ENCODE assay signal across 9 mouse cellular contexts in the genomic region with DNA sequence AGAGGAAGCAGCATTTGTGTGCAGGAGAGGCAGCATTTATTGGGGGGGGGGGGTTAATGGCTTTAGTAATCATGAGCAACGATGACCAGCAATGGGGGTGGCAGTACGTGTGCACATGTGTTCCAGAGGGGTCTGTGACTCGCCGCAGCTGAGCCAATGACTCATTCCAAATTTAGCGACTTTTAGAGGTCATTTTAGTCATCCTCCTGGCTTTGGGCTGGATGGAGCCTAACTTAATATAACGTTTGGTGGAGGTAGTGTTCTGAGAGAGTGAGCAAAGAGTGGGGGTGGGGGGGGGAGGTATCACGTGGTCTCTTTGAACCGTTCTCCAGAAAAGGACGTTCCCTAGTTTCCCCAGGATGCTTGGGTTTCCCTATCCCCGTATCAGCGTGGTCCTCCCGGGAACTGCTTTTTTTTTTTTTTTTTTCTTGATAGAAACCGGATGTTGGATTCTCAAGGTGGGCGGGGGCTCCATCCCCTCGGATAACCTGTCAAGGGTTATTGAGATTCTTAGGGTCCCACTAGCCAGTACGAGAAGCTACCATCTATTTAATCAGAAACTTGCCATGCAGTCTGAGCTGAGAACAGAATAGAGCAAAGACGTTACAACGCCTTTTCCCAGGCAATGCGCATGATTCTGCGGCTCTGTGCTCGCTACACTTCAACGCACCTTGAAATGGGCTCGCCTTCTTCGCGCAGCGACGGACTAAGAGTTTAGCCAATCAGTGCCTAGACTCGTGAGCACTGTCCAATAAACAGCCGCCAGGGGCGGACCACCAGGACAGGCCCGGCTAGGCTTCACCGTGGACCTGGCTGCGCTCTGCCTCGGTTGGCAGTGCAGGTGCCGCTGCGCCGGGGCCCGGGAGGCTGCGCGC. TPM values are rescaled to one million over a fixed set of nuclear protein-coding genes. Genes with fewer than 3 reads are reported as not detected.
DNase-seq lines count a peak whose midpoint lies in the region; ATAC-seq and TF ChIP-seq lines count a peak whose summit lies in the region.
"Had no signal": no experiment of that assay in that cellular context is flagged by ENCODE, and none has a peak within 500 bp of the region (broad histone marks: within the 10 kb centered on the region; RNA-seq: fewer than 3 reads in every experiment).

A gene (plus strand): TSS at position 794 of the 875 bp plus-strand sequence.

- under 1% methylated on average over 40 of the region's 40 CpGs for WGBS in forebrain, embryonic 11.5 days
- under 1% methylated on average over 40 of the region's 40 CpGs for WGBS in heart, embryonic 13.5 days
- under 1% methylated on average over 40 of the region's 40 CpGs for WGBS in kidney, embryonic 15.5 days
- WGBS in limb, embryonic 13.5 days, result under 1% methylated on average over 40 of the region's 40 CpGs
- under 1% methylated on average over 40 of the region's 40 CpGs for WGBS in midbrain, postnatal 0 days

- peak within 1 kb of the TSS; percentile 68 for H3K4me3 ChIP-seq in forebrain, embryonic 11.5 days (ENCODE audit: low read depth, low read length)
- H3K4me3 ChIP-seq in heart, embryonic 13.5 days, result peak within 1 kb of the TSS; percentile 79
- peak within 1 kb of the TSS; percentile 74 for H3K4me3 ChIP-seq in kidney, embryonic 15.5 days (replicated peaks)
- H3K4me3 ChIP-seq in limb, embryonic 13.5 days, result peak within 1 kb of the TSS; percentile 70
- peak within 1 kb of the TSS; percentile 73 for H3K4me3 ChIP-seq in midbrain, postnatal 0 days (ENCODE audit: low read depth, low read length)
- peak within 1 kb of the TSS; percentile 65 for H3K4me3 ChIP-seq in testis, adult 2 months (ENCODE audit: control insufficient read depth, low read depth, low read length)

- ATAC-seq in forebrain, embryonic 11.5 days (replicated peaks; ENCODE audit: low FRiP score), result peak; percentile 99
- ATAC-seq in heart, embryonic 13.5 days (ENCODE audit: extremely low read depth, insufficient number of reproducible peaks, low FRiP score, low TSS enrichment), result peak; percentile 89
- ATAC-seq in kidney, embryonic 15.5 days (replicated peaks; ENCODE audit: low FRiP score), result peak; percentile 99
- peak; percentile 99 for ATAC-seq in limb, embryonic 13.5 days (ENCODE audit: low FRiP score, low read depth)
- peak; percentile 97 for ATAC-seq in midbrain, postnatal 0 days (ENCODE audit: low FRiP score)

- peak within 1 kb of the TSS; percentile 95 for H3K4me2 ChIP-seq in forebrain, embryonic 11.5 days (ENCODE audit: low read depth, low read length, severe bottlenecking)
- H3K4me2 ChIP-seq in heart, embryonic 13.5 days, result peak within 1 kb of the TSS; percentile 97
- peak within 1 kb of the TSS; percentile 89 for H3K4me2 ChIP-seq in kidney, embryonic 15.5 days
- H3K4me2 ChIP-seq in limb, embryonic 13.5 days (replicated peaks), result peak within 1 kb of the TSS; percentile 93
- peak within 1 kb of the TSS; percentile 62 for H3K4me2 ChIP-seq in midbrain, postnatal 0 days (ENCODE audit: low read depth, low read length, poor library complexity, severe bottlenecking)

- H3K9me3 ChIP-seq in forebrain, embryonic 11.5 days (ENCODE audit: control insufficient read depth, low read length), result no peaks in the 10 kb centered on the region
- no peaks in the 10 kb centered on the region for H3K9me3 ChIP-seq in heart, embryonic 13.5 days
- H3K9me3 ChIP-seq in kidney, embryonic 15.5 days (replicated peaks), result no peaks in the 10 kb centered on the region
- no peaks in the 10 kb centered on the region for H3K9me3 ChIP-seq in limb, embryonic 13.5 days
- no peaks in the 10 kb centered on the region for H3K9me3 ChIP-seq in midbrain, postnatal 0 days (ENCODE audit: low read length)

- H3K9ac ChIP-seq in forebrain, embryonic 11.5 days (ENCODE audit: low read length), result peak within 1 kb of the TSS; percentile 70
- peak within 1 kb of the TSS; percentile 72 for H3K9ac ChIP-seq in heart, embryonic 13.5 days
- H3K9ac ChIP-seq in kidney, embryonic 15.5 days, result peak within 1 kb of the TSS; percentile 33
- H3K9ac ChIP-seq in limb, embryonic 13.5 days, result peak within 1 kb of the TSS; percentile 62
- peak within 1 kb of the TSS; percentile 77 for H3K9ac ChIP-seq in midbrain, postnatal 0 days (replicated peaks; ENCODE audit: low read length, poor library complexity, severe bottlenecking)

- H3K4me1 ChIP-seq in forebrain, embryonic 11.5 days (replicated peaks; ENCODE audit: control insufficient read depth, insufficient read depth, low read length), result peaks cover 14% of the 10 kb centered on the region; the same call in 1 of the 2 replicates
- peaks cover 25% of the 10 kb centered on the region for H3K4me1 ChIP-seq in heart, embryonic 13.5 days
- peaks cover 33% of the 10 kb centered on the region for H3K4me1 ChIP-seq in kidney, embryonic 15.5 days
- H3K4me1 ChIP-seq in limb, embryonic 13.5 days, result peaks cover 45% of the 10 kb centered on the region
- H3K4me1 ChIP-seq in midbrain, postnatal 0 days (ENCODE audit: insufficient read depth, low read length), result peaks cover 19% of the 10 kb centered on the region; the same call in 1 of the 2 replicates
- peaks cover 7% of the 10 kb centered on the region for H3K4me1 ChIP-seq in testis, adult 2 months (ENCODE audit: control insufficient read depth, insufficient read depth, low read length)

- peak; percentile 69 for TF ChIP-seq POLR2A in testis, adult 2 months (IDR thresholded peaks at IDR 0.05; ENCODE audit: control insufficient read depth, low read depth, low read length)

- no peaks in the 10 kb centered on the region for H3K36me3 ChIP-seq in forebrain, embryonic 11.5 days (ENCODE audit: control insufficient read depth, insufficient read depth, low read length)
- H3K36me3 ChIP-seq in heart, embryonic 13.5 days, result no peaks in the 10 kb centered on the region
- H3K36me3 ChIP-seq in kidney, embryonic 15.5 days, result no peaks in the 10 kb centered on the region
- no peaks in the 10 kb centered on the region for H3K36me3 ChIP-seq in limb, embryonic 13.5 days
- H3K36me3 ChIP-seq in midbrain, postnatal 0 days (ENCODE audit: insufficient read depth, low read length), result no peaks in the 10 kb centered on the region
- H3K36me3 ChIP-seq in testis, adult 2 months (ENCODE audit: control insufficient read depth, insufficient read depth, low read length), result no peaks in the 10 kb centered on the region
- H3K36me3 ChIP-seq: G1E had no signal

- peak; percentile 67 for DNase-seq in CD4-positive, CD25-positive, alpha-beta regulatory T cell, adult 2 months (ENCODE audit: low read depth, low spot score)
- DNase-seq in c-Kit-positive CD71-positive TER-119-negative erythroid progenitor cells, embryonic 14.5 days (ENCODE audit: low read depth), result peak; percentile 40
- peak; percentile 94 for DNase-seq in forebrain, embryonic 11.5 days (ENCODE audit: low spot score)
- DNase-seq in midbrain, postnatal 0 days (ENCODE audit: low spot score), result peak; percentile 98

- TF ChIP-seq CTCF in midbrain, postnatal 0 days (IDR thresholded peaks at IDR 0.05), result peak; percentile 37
- 0 out of 2 replicates have a peak, but pooled peaks have one; percentile 4 for TF ChIP-seq CTCF in testis, adult 2 months (IDR thresholded peaks at IDR 0.05; ENCODE audit: control insufficient read depth, insufficient read depth, insufficient replicate concordance, low read depth, low read length)

- peak within 1 kb of the TSS; percentile 46; the same call in 1 of the 2 replicates for H3K27ac ChIP-seq in forebrain, embryonic 11.5 days (ENCODE audit: low read depth, low read length)
- no peak within 1 kb of the TSS for H3K27ac ChIP-seq in heart, embryonic 13.5 days (replicated peaks)
- 0 out of 2 replicates have a peak within 1 kb of the TSS, but pooled peaks have one; percentile 54 for H3K27ac ChIP-seq in kidney, embryonic 15.5 days
- no peak within 1 kb of the TSS for H3K27ac ChIP-seq in limb, embryonic 13.5 days
- H3K27ac ChIP-seq in midbrain, postnatal 0 days (ENCODE audit: low read depth, low read length), result peak within 1 kb of the TSS; percentile 72
- H3K27ac ChIP-seq in testis, adult 2 months (ENCODE audit: control insufficient read depth, insufficient read depth, low read depth, low read length), result no peak within 1 kb of the TSS

- no peaks in the 10 kb centered on the region; the same call in 1 of the 2 replicates for H3K27me3 ChIP-seq in forebrain, embryonic 11.5 days (ENCODE audit: control insufficient read depth, insufficient read depth, low read length)
- H3K27me3 ChIP-seq in heart, embryonic 13.5 days (replicated peaks), result peaks cover 84% of the 10 kb centered on the region
- H3K27me3 ChIP-seq in kidney, embryonic 15.5 days, result peaks cover 58% of the 10 kb centered on the region
- H3K27me3 ChIP-seq in limb, embryonic 13.5 days, result peaks cover 67% of the 10 kb centered on the region
- 0 out of 2 replicates have a peak, but pooled peaks cover 3% of the 10 kb centered on the region for H3K27me3 ChIP-seq in midbrain, postnatal 0 days (ENCODE audit: insufficient read depth, low read length)
- no peaks in the 10 kb centered on the region for H3K27me3 ChIP-seq in testis, adult 2 months (ENCODE audit: control insufficient read depth, insufficient read depth, low read length)

RNA-seq across cellular contexts. Expression of the gene that starts here (rescaled TPM):
- polyA plus RNA-seq in forebrain, embryonic 11.5 days (2014; fragmentation: Nextera tagmentation; extraction: Ambion mirVana), result 8.4 and 8.8 TPM in 2 replicates
- 3.6 and 3.7 TPM in 2 replicates for polyA plus RNA-seq in heart, embryonic 13.5 days (2015; fragmentation: Nextera tagmentation; extraction: Ambion mirVana)
- 2.5 and 2.7 TPM in 2 replicates for polyA plus RNA-seq in kidney, embryonic 15.5 days (2015; fragmentation: Nextera tagmentation; extraction: Ambion mirVana)
- 3.6 and 3.7 TPM in 2 replicates for polyA plus RNA-seq in limb, embryonic 13.5 days (2015; fragmentation: Nextera tagmentation; extraction: Ambion mirVana)
- total RNA-seq in midbrain, postnatal 0 days (2014; rRNA removed), result 64.8 and 83.3 TPM in 2 replicates
- 17.4 and 19.3 TPM in 2 replicates for polyA plus RNA-seq in midbrain, postnatal 0 days (2015; fragmentation: Nextera tagmentation; extraction: Ambion mirVana)
- 1.7 and 1.9 TPM in 2 replicates for polyA plus RNA-seq in testis, adult 2 months (2012; rRNA removed)
- polyA plus RNA-seq: G1E had no signal

Comparison
In these comparisons a context has a peak if more than half of its experiments do, and no peak if none do; other contexts are left out.
1. DNase-seq: peak in every context shown above with its lines; median percentile 98 in midbrain, postnatal 0 days; 94 in forebrain, embryonic 11.5 days; 67 in CD4-positive, CD25-positive, alpha-beta regulatory T cell, adult 2 months; 40 in c-Kit-positive CD71-positive TER-119-negative erythroid progenitor cells, embryonic 14.5 days.
2. H3K27ac ChIP-seq: peak in forebrain, embryonic 11.5 days (single experiment), kidney, embryonic 15.5 days (single experiment) and midbrain, postnatal 0 days (single experiment); none in heart, embryonic 13.5 days (single experiment), limb, embryonic 13.5 days (single experiment) and testis, adult 2 months (single experiment).
3. Peak in every context shown above with its lines, with median percentiles within 50 percentile points of each other: ATAC-seq, H3K4me2 ChIP-seq, H3K4me3 ChIP-seq and H3K9ac ChIP-seq.